Mouse (Mus musculus): ENCODE results near the gene Spop. TPM values are rescaled to one million over a fixed set of nuclear protein-coding genes. Genes with fewer than 3 reads are reported as not detected.

The Spop gene
- total and polyA plus RNA-seq, 2 experiments = 39.3 to 43.9 TPM

DNA sequence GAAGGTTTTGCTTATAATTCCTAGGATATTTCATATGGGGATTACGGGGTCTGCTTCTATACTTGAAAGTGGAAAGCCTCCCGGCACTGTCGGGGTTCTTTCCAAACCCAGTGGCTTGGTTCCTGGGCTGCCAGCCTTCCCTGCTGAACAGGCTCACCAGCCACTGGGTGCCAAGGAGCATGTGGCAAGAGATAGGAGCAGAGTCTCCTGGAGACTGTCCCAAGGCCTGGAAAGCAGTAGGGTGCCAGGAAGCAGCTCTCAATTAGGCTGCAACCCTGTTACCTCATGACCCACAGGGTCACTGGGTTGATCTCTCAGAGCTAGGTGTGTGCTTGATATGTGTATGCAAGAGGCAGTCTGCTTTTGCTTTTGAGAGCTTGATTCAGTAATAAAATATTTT is 1.3 kb upstream of the Spop start:
- WGBS = 24% methylated on average over 3 of the region's 3 CpGs

DNA sequence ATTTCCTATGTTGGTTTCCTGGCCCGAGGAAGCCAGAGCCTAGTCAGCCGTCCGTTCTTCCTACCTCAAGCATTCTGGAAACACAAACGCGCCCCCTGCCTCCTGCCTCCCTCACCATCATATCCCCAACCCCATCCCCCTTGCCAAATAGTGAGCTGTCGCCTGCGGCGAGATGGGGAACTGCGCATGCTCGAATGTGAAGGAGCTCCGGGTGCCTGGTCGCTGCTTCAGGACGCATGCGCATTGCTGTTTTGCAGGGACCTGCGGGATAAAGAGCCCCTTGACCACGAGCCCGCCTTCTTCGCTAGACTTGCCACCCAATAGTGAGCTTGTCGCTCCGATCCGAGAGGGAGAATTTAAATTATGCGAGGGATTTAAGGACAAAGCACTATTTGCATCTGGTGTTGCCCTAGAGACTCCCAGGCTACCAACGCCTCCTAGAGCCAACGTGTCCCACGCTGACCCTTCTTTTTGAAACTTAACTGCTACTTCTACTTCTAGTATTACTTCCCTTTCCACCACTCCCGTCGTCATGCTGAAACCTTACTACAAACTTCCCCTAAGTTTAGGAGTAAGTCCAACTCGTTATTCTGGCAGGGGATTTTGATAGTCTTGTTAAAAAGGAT is 769 bp downstream of the Spop start:
- WGBS = under 1% methylated on average over 28 of the region's 28 CpGs
- Histone ChIP-seq H3K79me2 (ENCODE audit: control insufficient read depth, insufficient read depth, low read length) (peaks cover 9% of the 10 kb centered on the region; the same call in 1 of the 2 replicates), H3K27ac (replicated peaks; ENCODE audit: insufficient read depth, low read depth, low read length) (peak overlapping the region; percentile 92), H3K4me1 (ENCODE audit: control insufficient read depth, insufficient read depth, low read length) (peaks cover 14% of the 10 kb centered on the region; the same call in 1 of the 2 replicates), H3K4me3 (ENCODE audit: insufficient read depth, low read depth, low read length) (peak overlapping the region; percentile 88), H3K9ac (ENCODE audit: low read depth, low read length) (peak overlapping the region; percentile 88), H3K27me3 (ENCODE audit: control insufficient read depth, insufficient read depth, low read length) (no peaks in the 10 kb centered on the region), H3K36me3 (ENCODE audit: control insufficient read depth, insufficient read depth, low read length) (peaks cover 4% of the 10 kb centered on the region; the same call in 1 of the 2 replicates)
- TF ChIP-seq POLR2A (IDR thresholded peaks at IDR 0.05; ENCODE audit: extremely low read depth, insufficient read depth, low read length) (0 out of 2 replicates have a peak, but pooled peaks have one; percentile 33), CTCF (IDR thresholded peaks at IDR 0.05; ENCODE audit: low read depth, low read length) (peak; percentile 39)
- DNase-seq (ENCODE audit: extremely low read depth, low read depth, low spot score) = peak; percentile 86

More for the DNA sequence above, 1.3 kb upstream of the Spop start:
- H3K27ac ChIP-seq (replicated peaks; ENCODE audit: insufficient read depth, low read depth, low read length) = peak overlapping the region; percentile 45
- no peak overlapping the region for H3K4me3 ChIP-seq (ENCODE audit: insufficient read depth, low read depth, low read length)
- H3K4me1 ChIP-seq (ENCODE audit: control insufficient read depth, insufficient read depth, low read length) = peaks cover 14% of the 10 kb centered on the region; the same call in 1 of the 2 replicates
- TF ChIP-seq POLR2A (IDR thresholded peaks at IDR 0.05; ENCODE audit: extremely low read depth, insufficient read depth, low read length) (no peak), CTCF (IDR thresholded peaks at IDR 0.05; ENCODE audit: low read depth, low read length) (no peak)
- no peaks in the 10 kb centered on the region for H3K36me3 ChIP-seq (ENCODE audit: control insufficient read depth, insufficient read depth, low read length)
- DNase-seq (ENCODE audit: extremely low read depth, low read depth, low spot score) = peak; percentile 97
- peaks cover 7% of the 10 kb centered on the region; the same call in 1 of the 2 replicates for H3K79me2 ChIP-seq (ENCODE audit: control insufficient read depth, insufficient read depth, low read length)
- H3K27me3 ChIP-seq (ENCODE audit: control insufficient read depth, insufficient read depth, low read length) = no peaks in the 10 kb centered on the region
- H3K9ac ChIP-seq (ENCODE audit: low read depth, low read length) = no peak overlapping the region

DNA sequence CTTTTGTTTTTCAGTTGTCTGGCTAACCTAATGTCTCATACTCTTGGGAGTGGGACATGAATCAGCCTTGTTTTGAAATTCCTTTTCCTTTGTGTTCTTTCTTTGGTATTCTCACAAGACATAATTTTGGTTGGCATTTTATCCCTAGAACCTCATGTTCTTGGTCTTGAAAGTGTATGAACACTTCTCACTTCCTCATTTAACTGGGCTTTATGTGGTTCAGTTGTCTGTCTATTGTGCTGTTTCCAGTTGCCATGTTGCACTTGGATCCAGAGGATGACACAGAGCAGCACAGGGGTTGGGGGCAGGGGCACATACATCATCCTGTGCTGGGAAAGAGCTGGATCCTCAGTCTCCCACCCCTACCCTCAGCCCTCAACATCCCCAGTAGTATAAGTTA is 2.1 kb downstream of the Spop start:
- no peak for DNase-seq (ENCODE audit: extremely low read depth, low read depth, low spot score)
- peaks cover 4% of the 10 kb centered on the region; the same call in 1 of the 2 replicates for H3K36me3 ChIP-seq (ENCODE audit: control insufficient read depth, insufficient read depth, low read length)
- TF ChIP-seq POLR2A (IDR thresholded peaks at IDR 0.05; ENCODE audit: extremely low read depth, insufficient read depth, low read length) = no peak
- TF ChIP-seq CTCF (IDR thresholded peaks at IDR 0.05; ENCODE audit: low read depth, low read length) = no peak
- H3K79me2 ChIP-seq (ENCODE audit: control insufficient read depth, insufficient read depth, low read length) = peaks cover 13% of the 10 kb centered on the region; the same call in 1 of the 2 replicates
- peak overlapping the region; percentile 24; the same call in 1 of the 2 replicates for H3K9ac ChIP-seq (ENCODE audit: low read depth, low read length)
- no peak overlapping the region for H3K4me3 ChIP-seq (ENCODE audit: insufficient read depth, low read depth, low read length)
- H3K4me1 ChIP-seq (ENCODE audit: control insufficient read depth, insufficient read depth, low read length) = peaks cover 14% of the 10 kb centered on the region; the same call in 1 of the 2 replicates
- H3K27ac ChIP-seq (replicated peaks; ENCODE audit: insufficient read depth, low read depth, low read length) = no peak overlapping the region
- H3K27me3 ChIP-seq (ENCODE audit: control insufficient read depth, insufficient read depth, low read length) = no peaks in the 10 kb centered on the region

DNA sequence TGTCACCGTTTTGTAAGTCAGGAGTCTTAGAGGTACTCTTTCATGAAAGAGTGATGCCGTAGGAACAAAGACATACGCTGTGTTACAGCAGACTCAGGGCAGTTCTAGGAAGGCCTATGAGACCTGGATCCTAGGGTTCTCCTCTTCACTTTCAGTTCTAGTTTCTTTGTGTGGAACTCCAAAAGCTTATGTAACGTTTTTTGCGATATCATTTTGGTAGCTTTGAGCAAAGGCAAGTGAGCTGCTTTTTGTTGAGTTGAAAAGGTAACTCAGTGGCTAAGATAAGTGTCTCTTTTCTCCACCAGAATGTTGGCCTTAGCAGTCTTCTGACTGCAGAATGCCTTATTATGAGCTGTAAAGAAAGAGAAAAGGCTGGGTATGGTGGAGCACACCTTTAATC is 3.5 kb downstream of the Spop start:
- Histone ChIP-seq H3K36me3 (ENCODE audit: control insufficient read depth, insufficient read depth, low read length) (peaks cover 4% of the 10 kb centered on the region; the same call in 1 of the 2 replicates), H3K27me3 (ENCODE audit: control insufficient read depth, insufficient read depth, low read length) (no peaks in the 10 kb centered on the region), H3K79me2 (ENCODE audit: control insufficient read depth, insufficient read depth, low read length) (peaks cover 22% of the 10 kb centered on the region; the same call in 1 of the 2 replicates), H3K9ac (ENCODE audit: low read depth, low read length) (no peak overlapping the region), H3K4me1 (ENCODE audit: control insufficient read depth, insufficient read depth, low read length) (peaks cover 14% of the 10 kb centered on the region), H3K27ac (replicated peaks; ENCODE audit: insufficient read depth, low read depth, low read length) (no peak overlapping the region), H3K4me3 (ENCODE audit: insufficient read depth, low read depth, low read length) (no peak overlapping the region)
- 51% methylated on average over 5 of the region's 5 CpGs for WGBS
- DNase-seq (ENCODE audit: extremely low read depth, low read depth, low spot score) = no peak
- TF ChIP-seq CTCF (IDR thresholded peaks at IDR 0.05; ENCODE audit: low read depth, low read length) = no peak
- no peak for TF ChIP-seq POLR2A (IDR thresholded peaks at IDR 0.05; ENCODE audit: extremely low read depth, insufficient read depth, low read length)

DNA sequence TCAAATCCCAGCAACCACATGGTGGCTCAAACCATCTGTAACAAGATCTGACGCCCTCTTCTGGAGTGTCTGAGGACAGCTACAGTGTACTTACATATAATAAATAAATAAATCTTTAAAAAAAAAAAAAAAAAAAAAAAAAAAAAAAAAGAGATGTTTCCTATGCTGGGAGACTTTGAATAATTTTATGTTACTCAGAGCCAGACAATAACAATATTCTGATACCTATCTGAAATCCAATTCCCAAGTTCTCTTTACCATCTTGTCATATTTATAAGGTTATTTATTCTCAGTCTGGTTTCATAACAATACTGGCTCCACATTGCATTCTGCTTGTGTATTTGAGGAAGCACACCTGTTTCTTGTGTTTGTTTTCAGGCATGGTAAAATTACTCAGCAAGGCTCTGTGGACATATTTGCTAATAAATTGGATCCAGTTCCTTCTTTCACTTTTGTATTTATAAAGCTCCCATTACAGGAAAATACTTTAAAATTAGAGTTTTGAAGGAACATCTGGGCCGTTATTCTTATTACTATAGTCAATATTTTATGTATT is 7.1 kb downstream of the Spop start:
- Histone ChIP-seq H3K36me3 (ENCODE audit: control insufficient read depth, insufficient read depth, low read length) (peaks cover 4% of the 10 kb centered on the region; the same call in 1 of the 2 replicates), H3K79me2 (ENCODE audit: control insufficient read depth, insufficient read depth, low read length) (peaks cover 30% of the 10 kb centered on the region; the same call in 1 of the 2 replicates), H3K9ac (ENCODE audit: low read depth, low read length) (no peak overlapping the region), H3K4me3 (ENCODE audit: insufficient read depth, low read depth, low read length) (no peak overlapping the region), H3K27me3 (ENCODE audit: control insufficient read depth, insufficient read depth, low read length) (no peaks in the 10 kb centered on the region), H3K27ac (replicated peaks; ENCODE audit: insufficient read depth, low read depth, low read length) (no peak overlapping the region), H3K4me1 (ENCODE audit: control insufficient read depth, insufficient read depth, low read length) (peaks cover 8% of the 10 kb centered on the region)
- no peak for DNase-seq (ENCODE audit: extremely low read depth, low read depth, low spot score)
- 55% methylated on average over 2 of the region's 2 CpGs for WGBS
- TF ChIP-seq CTCF (IDR thresholded peaks at IDR 0.05; ENCODE audit: low read depth, low read length) (no peak), POLR2A (IDR thresholded peaks at IDR 0.05; ENCODE audit: extremely low read depth, insufficient read depth, low read length) (no peak)

Measured in liver, adult 2 months (tissue).